Mouse (Mus musculus): Measurements from ENCODE around the gene Adrm1.

GRCm38 (mm10) chr2:180200681-180201080 is 29.4 kb downstream of the Adrm1 start:
- TF ChIP-seq CTCF (IDR thresholded peaks at IDR 0.05; ENCODE audit: extremely low read depth, insufficient read depth, low read length) (no peak), POLR2A (IDR thresholded peaks at IDR 0.05; ENCODE audit: extremely low read depth, insufficient read depth, low read length) (no peak)
